Mouse (Mus musculus) lung, adult 18-20 months (tissue): ENCODE data around the gene Nr1h4.

Experiments used
- DNase-seq, 2 experiments: peaks; one replicate each; pipeline ENCODE4 v3.0.0; 2022; ENCODE audit warnings: mixed read lengths in 2 of 2

Gene Nr1h4

DNA sequence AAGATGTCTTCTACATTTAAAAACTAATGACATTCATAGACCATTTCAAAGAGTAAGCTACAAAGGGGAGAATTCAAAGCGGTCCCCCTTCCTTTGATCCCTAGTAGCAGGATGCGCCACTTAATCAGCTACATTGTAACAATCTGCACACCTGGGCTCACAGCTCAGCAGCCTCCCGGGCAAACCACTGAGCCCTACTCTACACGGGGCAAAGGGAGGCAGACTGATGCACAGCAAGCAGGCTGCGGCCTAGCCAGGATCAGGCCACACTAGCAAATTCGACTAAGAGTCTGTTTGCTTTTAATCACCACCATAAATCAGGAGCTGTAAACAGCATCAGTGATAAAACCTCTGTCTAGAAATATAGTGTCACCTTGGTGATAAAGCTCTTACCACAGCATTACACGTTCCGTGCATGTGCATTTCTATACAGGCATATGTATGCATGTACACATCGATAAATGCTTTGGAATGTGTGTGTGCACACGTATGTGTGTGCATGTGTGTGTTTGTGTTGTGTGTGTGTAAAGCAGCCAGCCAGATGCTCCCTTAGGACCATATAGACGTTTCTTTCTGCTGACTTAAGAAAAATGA lies 108.5 kb downstream of the Nr1h4 start:
- DNase-seq = no peak

DNA sequence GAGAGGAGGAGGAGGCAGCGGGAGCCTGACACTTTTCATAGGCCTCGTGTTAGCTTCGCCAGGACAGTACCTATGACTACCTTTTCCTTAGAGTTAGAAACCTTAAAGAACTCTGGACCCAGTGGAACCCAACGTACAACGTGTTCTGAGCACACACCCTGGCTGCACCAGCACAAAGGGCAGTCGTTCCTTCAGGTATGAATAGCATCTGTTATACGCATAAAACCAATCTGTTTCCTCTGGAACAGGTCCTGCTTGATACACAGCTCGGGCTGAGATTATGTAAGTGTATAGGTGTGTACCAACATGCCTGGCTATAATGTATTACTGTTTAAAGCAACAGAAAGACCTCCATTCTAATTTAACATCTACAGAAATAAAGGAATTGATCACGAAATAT lies 109.2 kb downstream of the Nr1h4 start:
- no peak for DNase-seq

DNA sequence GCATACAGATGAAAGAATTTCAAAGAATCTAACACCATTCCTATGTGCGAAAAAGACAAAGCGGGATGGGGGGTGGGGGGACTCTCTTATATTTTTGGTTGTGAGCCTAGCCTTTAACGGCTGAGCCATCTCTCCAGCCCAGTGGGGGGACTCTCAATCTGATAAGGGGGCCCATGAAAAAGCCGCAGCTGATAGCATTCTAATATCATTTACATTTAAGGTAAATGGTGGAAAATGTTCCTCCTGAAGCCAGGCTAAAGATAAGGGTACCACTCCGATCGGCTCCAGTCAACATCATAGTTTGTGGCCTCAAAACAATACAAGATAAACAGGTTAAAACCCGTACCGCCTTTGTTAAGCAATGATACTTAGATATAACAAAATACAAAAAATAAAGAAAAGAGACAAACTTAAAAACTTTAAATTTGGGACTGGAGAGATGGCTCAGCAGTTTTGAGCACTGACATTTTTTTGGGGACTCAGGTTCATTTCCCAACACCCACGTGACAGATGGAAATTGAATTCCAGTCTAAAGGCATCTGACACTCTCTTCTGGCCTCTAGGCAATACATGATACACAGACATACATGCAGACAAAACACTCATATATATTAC lies 110.1 kb downstream of the Nr1h4 start:
- no peak for DNase-seq

DNA sequence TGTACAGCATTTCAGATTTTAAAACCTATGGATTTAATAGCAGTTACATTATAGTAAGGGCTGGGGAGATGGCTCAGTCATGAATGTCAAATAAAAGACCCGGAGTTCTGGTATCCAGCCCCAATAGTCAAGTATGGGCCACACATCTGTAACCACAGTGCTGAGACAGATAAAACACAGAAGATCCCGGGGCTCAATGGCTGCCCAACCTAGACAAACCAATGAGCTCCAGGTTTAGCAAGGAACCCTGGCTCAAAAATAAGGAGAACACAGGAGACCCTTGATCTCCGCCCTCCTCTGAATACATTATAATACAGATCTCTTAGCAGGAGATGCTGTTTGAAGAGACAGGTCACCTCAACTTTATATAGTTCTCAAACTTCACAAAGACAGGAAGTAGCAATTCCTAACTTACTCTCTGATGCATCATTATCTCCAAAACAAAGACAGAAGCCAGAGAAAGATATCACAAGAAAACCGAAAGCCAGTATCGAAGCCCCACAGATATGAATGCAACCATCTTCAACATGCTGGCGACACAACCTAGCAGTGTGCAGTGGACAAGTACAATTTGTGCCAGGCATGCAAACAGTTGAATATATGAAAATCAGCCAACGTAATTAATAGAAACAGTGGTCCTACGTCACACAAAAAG lies 110.8 kb downstream of the Nr1h4 start:
- DNase-seq = no peak

GRCm38 (mm10) chr10:89417966-89418365 lies 115.4 kb downstream of the Nr1h4 start:
- no peak for DNase-seq

DNA sequence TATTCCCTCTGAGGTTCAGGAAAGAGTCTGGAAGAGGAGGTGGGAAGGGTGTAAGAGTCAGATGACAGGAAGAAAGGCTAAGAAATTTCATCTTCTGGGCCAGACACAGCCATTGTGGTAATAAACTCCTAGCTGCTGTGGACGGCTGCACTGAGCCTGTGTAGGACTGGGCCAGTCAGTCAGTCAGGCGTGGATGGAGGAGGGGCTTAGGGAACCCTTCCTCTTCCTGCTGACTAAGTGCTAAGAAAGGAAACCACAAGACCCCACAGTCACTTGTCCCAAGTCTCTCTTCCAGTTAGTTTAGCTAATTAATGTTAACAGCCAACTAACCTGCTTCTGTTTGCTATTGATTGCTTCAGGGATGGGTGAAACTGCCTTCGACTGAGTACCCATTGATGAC lies 117.9 kb downstream of the Nr1h4 start:
- no peak for DNase-seq

- no peak for DNase-seq
Observed at GRCm38 (mm10) chr10:89407551-89407950, 125.8 kb downstream of the Nr1h4 start.

DNA sequence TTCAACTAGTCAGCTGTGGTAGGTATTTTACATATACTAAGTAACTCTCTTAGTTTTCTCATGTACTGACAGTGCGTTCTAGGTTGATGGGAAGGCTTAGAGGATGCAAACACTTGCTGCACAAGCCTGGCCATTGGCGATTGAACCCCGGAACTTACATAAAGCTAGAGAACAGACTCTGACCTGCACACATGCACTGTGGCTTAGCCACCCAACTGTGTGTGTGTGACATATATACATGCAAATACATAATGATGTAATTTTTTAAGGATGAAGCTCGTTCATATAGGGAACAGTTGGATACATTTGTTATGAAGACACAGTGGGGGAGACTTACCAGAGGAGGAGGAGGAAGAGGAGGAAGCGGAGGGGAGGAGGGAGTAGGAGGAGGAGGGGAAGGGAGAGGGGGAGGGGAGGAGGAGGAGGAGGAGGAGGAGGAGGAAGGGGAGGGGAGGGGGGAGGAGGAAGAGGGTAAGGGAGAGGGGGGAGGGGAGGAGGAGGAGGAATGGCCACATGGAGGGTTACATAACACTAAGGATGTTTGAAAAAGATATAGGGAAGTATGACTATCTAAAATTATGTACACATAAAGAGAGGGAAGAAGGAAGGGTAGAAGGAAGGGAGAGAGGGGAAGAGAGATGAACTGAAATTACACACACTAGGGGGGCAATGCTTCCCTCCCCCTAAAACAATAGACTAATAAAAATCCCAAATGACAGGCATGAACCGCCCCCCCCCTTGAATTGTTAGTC lies 126.5 kb downstream of the Nr1h4 start:
- DNase-seq = no peak

GRCm38 (mm10) chr10:89404936-89405335 lies 128.4 kb downstream of the Nr1h4 start:
- DNase-seq = no peak
